Mouse (Mus musculus) cerebellum, postnatal 14 days (tissue): ENCODE data around the gene 4933402N22Rik.
"Not testable (repeated sequence)": the region's sequence is repeated elsewhere in the genome, so short reads cannot be mapped to it uniquely, and the experiment has no call there.

ENCODE experiments used
- DNase-seq, 2 experiments: peaks; one replicate each; pipeline ENCODE4 v3.0.0; 2021; ENCODE audit warnings: mixed read lengths in 2 of 2

Gene 4933402N22Rik

DNA sequence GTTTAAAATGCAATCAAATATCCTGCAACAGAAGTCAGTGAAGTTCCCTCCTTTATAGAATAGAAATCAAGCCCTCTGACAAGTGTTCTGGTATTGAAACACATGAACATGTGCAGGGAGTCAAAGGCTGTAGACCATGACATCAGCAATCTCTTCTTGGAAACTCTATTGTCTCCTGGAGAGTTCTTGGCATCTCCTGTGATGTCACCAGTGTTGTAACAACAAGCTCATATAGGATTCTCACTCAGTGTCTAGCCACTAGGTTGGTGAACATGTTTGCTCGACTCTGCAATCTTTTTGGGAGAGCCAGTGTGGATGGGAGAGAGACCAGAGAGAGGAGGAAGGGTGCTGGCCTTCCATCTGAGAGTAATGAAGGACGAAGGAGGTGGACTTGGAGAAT, at the start of gene 4933402N22Rik:
TSS of gene 4933402N22Rik (plus strand) at position 301 of the 400 bp plus-strand sequence.
- not testable (repeated sequence) for DNase-seq

DNA sequence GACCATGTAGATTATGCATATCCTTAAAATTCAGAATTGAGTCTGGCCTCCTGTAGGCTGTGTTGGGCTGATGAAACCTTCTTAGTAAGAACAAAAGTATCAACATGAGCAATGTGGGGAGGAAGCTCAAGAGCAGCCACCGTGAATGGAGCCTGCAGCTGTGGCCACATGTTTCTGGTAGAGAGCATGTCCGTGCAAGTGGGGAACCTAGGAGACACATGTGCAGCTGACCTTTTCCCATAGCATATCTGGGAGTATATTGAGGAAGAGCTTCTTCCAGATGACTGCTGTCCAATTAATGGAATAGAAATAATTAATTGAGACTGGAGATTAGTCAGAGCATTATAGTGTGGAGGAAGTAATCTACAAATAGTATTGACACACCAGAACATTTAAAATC, 5.9 kb downstream of the 4933402N22Rik start:
- DNase-seq, result not testable (repeated sequence)
